Mouse (Mus musculus) embryonic fibroblast, embryonic 13.5 days (primary cell): ENCODE results near the gene Cltb.

Source experiments
- CTCF ChIP-seq: IDR thresholded peaks from 2 replicates; pipeline ENCODE4 v1.5.1; 2011; ENCODE audit warnings: mild to moderate bottlenecking, control low read depth, low read length, moderate library complexity, borderline replicate concordance; ENCODE audit not compliant: insufficient read depth
- POLR2A ChIP-seq: IDR thresholded peaks from 2 replicates; pipeline ENCODE4 v1.6.1; 2011; ENCODE audit warnings: low read depth, mild to moderate bottlenecking, control low read depth, low read length, moderate library complexity

DNA sequence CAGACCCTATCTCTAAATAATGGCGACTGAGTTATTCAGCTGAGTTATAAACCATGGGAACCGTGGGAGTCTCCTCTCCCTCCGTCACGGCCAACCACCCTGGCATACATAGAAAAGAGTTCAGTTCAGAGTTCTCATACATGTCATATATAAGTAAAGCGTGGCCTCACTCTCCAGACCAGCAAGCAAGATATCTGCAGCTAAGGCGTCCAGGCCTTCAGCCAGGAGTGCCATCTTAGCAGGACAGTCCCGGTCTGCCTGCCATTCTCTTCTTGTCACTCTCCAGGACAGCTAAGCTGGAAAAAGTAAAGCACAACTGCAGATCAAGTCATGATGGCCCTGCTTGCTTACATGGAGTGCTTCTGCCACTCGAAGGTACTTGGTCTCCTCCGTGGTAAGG lies 55.0 kb downstream of the Cltb start:
- TF ChIP-seq CTCF (no peak), POLR2A (no peak)
